Mouse (Mus musculus): ENCODE data around the gene Gpsm3. TPM values are rescaled to one million over a fixed set of nuclear protein-coding genes. Genes with fewer than 3 reads are reported as not detected.
"Not testable (repeated sequence)": the region's sequence is repeated elsewhere in the genome, so short reads cannot be mapped to it uniquely, and the experiment has no call there.

Gene Gpsm3
- polyA plus RNA-seq (2016; fragmentation: Nextera tagmentation; extraction: Ambion mirVana), result 3.5 and 4.3 TPM in 2 replicates

DNA sequence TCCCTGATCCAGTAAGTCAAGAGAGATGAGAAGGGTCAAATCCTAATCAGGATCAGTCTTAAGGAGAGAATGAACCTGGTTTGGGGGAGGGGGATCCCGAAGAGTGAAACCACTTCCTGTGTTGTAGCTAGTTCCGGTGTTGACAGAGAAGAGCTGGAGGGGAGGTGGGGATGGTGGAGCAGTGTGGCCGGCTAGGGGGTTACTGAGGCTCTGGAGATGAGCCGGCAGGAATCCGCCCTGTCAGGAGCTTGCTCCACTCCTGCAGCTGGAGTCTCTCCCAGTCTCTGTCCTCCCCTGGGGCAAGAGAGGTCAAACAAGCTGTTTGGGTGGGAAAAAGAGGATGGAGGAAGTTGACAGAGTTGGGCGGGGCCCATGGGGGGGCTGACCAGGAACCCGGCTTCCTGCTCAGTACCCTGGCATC, at the start of gene Gpsm3:
TSS of gene Gpsm3 (plus strand) at position 126 of the 421 bp plus-strand sequence.
- ATAC-seq (ENCODE audit: low FRiP score), result no peak
- Histone ChIP-seq H3K4me1 (peaks cover 67% of the 10 kb centered on the region), H3K36me3 (peaks cover 7% of the 10 kb centered on the region), H3K4me3 (0 out of 2 replicates have a peak within 1 kb of the TSS, but pooled peaks have one; percentile 4), H3K27me3 (no peaks in the 10 kb centered on the region), H3K4me2 (replicated peaks) (peak within 1 kb of the TSS; percentile 90), H3K9me3 (replicated peaks) (no peaks in the 10 kb centered on the region), H3K27ac (peak within 1 kb of the TSS; percentile 99), H3K9ac (no peak within 1 kb of the TSS)
- 28% methylated on average over 7 of the region's 7 CpGs for WGBS

DNA sequence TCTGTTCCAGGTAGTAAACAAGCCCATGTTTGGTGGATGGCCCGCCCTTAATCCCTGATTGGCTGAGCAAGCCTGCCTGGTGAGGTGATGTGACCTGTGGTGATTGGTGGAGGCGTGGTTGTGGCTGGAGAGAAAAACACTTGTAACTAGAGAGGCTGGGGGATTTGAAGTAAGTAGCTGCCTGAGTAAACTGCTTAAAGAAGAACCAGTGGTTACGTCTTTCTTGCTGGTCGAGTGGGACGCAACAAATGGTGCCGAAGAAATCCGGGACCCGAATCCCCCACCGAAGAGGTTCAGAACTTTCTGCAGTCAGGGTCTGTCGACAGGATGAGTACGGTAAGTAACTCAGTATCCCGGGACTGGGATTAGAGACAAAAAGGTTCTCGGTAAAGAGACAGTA, 46.0 kb upstream of the Gpsm3 start:
- 92% methylated on average over 13 of the region's 13 CpGs for WGBS
- not testable (repeated sequence) for H3K9ac ChIP-seq; ATAC-seq (ENCODE audit: low FRiP score)

DNA sequence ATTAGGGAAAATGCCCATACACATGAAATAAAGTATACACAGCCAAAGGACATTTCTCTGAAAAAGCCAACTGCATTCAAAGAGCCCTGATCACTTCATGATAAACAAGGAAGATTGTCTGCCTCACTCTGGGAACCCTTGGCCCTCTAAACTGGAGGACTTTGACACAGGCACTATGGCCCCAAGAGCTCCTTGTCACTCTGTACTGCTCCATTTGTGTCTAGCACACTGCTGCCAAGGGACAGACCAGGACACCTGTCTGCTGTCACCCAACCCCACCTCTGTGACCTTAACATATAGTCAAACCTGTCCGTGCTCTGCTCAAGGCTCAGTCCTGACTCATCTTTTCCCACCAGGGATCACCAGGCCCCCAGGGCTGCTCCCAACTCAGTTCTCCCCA, 42.8 kb upstream of the Gpsm3 start:
- no peaks in the 10 kb centered on the region for H3K36me3 ChIP-seq
- no peak overlapping the region for H3K9ac ChIP-seq
- WGBS, result 84% methylated on average over 1 of the region's 1 CpGs
- H3K4me3 ChIP-seq, result no peak overlapping the region
- H3K4me2 ChIP-seq (replicated peaks), result no peak overlapping the region
- no peak overlapping the region for H3K27ac ChIP-seq
- no peaks in the 10 kb centered on the region for H3K4me1 ChIP-seq
- H3K27me3 ChIP-seq, result no peaks in the 10 kb centered on the region
- no peak for ATAC-seq (ENCODE audit: low FRiP score)
- no peaks in the 10 kb centered on the region for H3K9me3 ChIP-seq (replicated peaks)

More for the DNA sequence above, 46.0 kb upstream of the Gpsm3 start:
- not testable (repeated sequence) for H3K4me1 ChIP-seq; H3K27me3 ChIP-seq; H3K4me2 ChIP-seq (replicated peaks); H3K36me3 ChIP-seq; H3K9me3 ChIP-seq (replicated peaks); H3K4me3 ChIP-seq; H3K27ac ChIP-seq

DNA sequence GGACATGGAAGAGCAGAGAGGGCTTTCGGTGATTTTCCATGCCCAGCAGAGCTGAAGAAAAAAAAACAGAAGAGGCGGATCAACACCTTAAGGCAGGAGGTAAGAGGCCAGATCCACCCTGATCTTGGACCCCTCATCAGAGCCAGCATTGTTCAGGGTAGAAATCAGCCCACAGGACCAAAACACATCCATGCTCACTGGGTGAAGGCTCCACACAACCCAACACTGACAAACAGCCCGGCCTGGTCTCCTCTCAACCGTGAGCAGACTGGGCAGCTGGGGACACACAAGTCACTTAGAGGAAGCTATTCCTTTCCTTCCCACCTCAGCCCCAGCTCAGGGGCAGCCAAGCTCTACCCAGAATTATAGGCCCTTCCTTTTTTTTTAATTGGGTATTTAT, 42.0 kb upstream of the Gpsm3 start:
- Histone ChIP-seq H3K4me1 (no peaks in the 10 kb centered on the region), H3K36me3 (no peaks in the 10 kb centered on the region), H3K9me3 (replicated peaks) (no peaks in the 10 kb centered on the region), H3K4me2 (replicated peaks) (no peak overlapping the region), H3K27ac (no peak overlapping the region), H3K4me3 (no peak overlapping the region), H3K9ac (no peak overlapping the region), H3K27me3 (no peaks in the 10 kb centered on the region)
- no peak for ATAC-seq (ENCODE audit: low FRiP score)
- WGBS, result 96% methylated on average over 4 of the region's 4 CpGs

DNA sequence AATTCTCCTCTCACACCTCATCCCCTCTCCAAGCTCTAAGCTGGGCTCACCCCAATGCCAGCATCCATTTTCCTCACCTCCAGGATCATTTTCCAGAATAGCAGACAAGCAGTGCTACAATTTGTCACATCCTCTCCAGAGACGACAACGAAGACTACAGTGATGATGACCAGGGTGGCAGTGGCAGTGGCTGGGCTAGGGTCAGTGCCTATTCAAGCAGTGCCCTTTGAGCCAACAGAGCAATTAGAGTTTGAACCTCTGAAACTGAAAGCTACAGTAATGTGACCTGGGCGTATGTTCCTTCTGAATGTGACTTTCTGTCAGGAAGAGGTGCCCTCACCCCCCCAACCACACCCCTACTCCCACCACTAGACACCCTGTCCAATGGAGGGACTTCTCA, 40.5 kb upstream of the Gpsm3 start:
- Histone ChIP-seq H3K4me1 (no peaks in the 10 kb centered on the region), H3K27ac (no peak overlapping the region), H3K4me2 (replicated peaks) (no peak overlapping the region), H3K9me3 (replicated peaks) (no peaks in the 10 kb centered on the region), H3K9ac (no peak overlapping the region), H3K27me3 (no peaks in the 10 kb centered on the region), H3K4me3 (no peak overlapping the region), H3K36me3 (no peaks in the 10 kb centered on the region)
- WGBS, result 93% methylated on average over 3 of the region's 3 CpGs
- no peak for ATAC-seq (ENCODE audit: low FRiP score)

DNA sequence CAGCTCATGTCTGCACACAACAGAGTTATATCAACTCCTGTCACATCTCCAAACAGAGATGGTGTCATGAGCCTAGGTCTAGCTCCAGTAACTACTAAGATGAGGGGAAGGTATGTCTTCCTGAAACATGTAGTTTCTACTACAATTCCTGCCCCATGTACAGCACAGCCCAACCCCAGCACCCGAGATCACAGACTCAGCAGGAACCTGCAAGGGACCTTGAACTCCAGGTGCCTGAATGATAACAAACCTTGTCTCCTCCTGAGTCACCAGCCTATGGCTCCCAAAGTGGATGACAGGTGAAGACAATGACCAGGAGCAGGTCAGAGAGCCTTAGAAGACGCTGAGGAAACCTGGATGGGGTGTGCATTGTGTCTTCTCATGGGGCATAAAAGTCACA, 39.8 kb upstream of the Gpsm3 start:
- H3K9me3 ChIP-seq (replicated peaks), result no peaks in the 10 kb centered on the region
- H3K27me3 ChIP-seq, result no peaks in the 10 kb centered on the region
- H3K4me1 ChIP-seq, result no peaks in the 10 kb centered on the region
- no peak for ATAC-seq (ENCODE audit: low FRiP score)
- H3K4me3 ChIP-seq, result no peak overlapping the region
- no peak overlapping the region for H3K9ac ChIP-seq
- H3K4me2 ChIP-seq (replicated peaks), result no peak overlapping the region
- no peaks in the 10 kb centered on the region for H3K36me3 ChIP-seq
- WGBS, result 73% methylated on average over 2 of the region's 2 CpGs
- H3K27ac ChIP-seq, result no peak overlapping the region

DNA sequence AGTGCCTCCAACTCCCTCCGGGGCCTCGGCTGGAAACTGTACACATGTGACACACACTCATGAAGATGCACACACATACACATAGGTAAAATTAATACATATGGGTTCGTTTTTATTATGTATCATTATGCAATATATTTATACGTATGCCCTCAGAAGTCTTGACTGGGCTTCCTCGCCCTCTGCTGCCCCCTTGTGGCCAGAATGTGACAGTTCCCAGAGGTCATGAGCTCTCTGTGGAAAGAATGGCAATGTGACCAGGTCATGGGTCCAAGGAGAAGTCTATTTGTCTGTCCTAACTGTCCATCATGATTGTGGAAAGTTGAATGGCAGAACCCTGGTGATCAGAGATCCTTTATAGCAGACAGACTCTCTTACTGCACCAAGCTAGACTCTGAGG, 34.1 kb upstream of the Gpsm3 start:
- no peaks in the 10 kb centered on the region for H3K27me3 ChIP-seq
- no peak for ATAC-seq (ENCODE audit: low FRiP score)
- H3K27ac ChIP-seq, result no peak overlapping the region
- H3K4me2 ChIP-seq (replicated peaks), result no peak overlapping the region
- 26% methylated on average over 5 of the region's 5 CpGs for WGBS
- no peaks in the 10 kb centered on the region for H3K4me1 ChIP-seq
- no peaks in the 10 kb centered on the region for H3K9me3 ChIP-seq (replicated peaks)
- no peaks in the 10 kb centered on the region for H3K36me3 ChIP-seq
- H3K4me3 ChIP-seq, result no peak overlapping the region
- no peak overlapping the region for H3K9ac ChIP-seq

DNA sequence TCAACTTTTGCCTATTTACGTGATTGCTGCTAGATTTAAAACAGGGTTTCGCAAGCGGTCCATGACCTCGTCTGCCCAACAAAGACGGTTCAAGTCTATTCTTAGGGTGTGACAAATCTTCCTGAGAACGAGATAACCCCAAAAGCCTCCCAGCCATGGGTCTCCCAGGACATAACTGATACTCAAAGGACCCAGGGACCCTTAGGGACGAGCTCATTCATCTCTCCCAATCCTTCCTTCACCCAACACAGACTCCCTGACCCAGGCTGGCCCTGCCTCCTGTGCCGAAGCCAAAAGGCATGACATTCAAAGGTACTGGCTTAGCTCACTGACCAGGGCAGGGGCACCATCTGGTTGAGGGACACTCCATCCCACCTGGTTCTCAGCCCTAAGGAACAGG, 33.2 kb upstream of the Gpsm3 start:
- Histone ChIP-seq H3K4me3 (no peak overlapping the region), H3K9ac (no peak overlapping the region), H3K9me3 (replicated peaks) (no peaks in the 10 kb centered on the region), H3K27ac (no peak overlapping the region), H3K36me3 (no peaks in the 10 kb centered on the region), H3K4me2 (replicated peaks) (no peak overlapping the region), H3K27me3 (no peaks in the 10 kb centered on the region), H3K4me1 (peaks cover 2% of the 10 kb centered on the region; the same call in 1 of the 2 replicates)
- ATAC-seq (ENCODE audit: low FRiP score), result no peak
- WGBS, result 84% methylated on average over 8 of the region's 8 CpGs

DNA sequence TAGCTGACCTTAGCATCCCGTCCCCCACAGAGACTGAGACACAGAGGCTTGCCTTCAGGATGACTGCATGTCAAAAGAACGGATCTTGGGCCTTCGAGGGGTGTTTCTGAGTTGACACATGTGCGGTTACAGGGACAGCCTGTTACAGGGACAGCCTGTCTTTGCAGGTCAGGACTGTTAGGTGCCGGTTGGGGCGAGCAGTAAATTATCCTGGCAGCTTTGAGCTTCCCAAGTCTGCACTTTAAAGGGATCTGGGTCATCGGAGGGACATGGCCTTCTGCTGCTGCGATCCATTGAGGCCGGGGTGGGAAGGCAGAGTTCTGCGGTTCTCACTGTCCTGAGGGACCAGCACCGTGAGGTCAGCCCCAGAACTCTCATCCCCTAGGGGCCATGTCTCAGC, 32.2 kb upstream of the Gpsm3 start:
- H3K4me3 ChIP-seq, result no peak overlapping the region
- no peaks in the 10 kb centered on the region for H3K36me3 ChIP-seq
- H3K9me3 ChIP-seq (replicated peaks), result no peaks in the 10 kb centered on the region
- 74% methylated on average over 11 of the region's 11 CpGs for WGBS
- H3K27me3 ChIP-seq, result no peaks in the 10 kb centered on the region
- no peak overlapping the region for H3K27ac ChIP-seq
- H3K4me2 ChIP-seq (replicated peaks), result no peak overlapping the region
- no peak for ATAC-seq (ENCODE audit: low FRiP score)
- peaks cover 2% of the 10 kb centered on the region; the same call in 1 of the 2 replicates for H3K4me1 ChIP-seq
- no peak overlapping the region for H3K9ac ChIP-seq

DNA sequence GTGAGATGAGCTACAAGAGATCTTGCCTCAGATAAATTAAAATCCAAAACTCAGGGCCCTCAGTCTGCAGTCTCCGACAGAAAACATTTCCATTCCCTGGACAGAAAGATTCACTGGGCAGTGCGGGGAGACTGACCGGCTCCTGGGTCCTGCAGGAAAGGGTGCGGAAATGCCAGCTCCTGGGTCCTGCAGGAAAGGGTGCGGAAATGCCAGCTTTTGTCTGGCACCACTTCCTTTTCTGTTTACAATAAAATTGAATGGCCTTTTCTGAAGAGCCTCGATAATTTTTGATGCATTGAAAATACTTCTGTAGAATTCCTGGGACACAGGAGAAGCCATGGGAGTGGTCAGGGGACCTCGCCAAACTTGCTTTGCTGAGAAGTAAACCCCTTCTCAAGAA, 30.5 kb upstream of the Gpsm3 start:
- WGBS, result 87% methylated on average over 7 of the region's 7 CpGs
- H3K4me2 ChIP-seq (replicated peaks), result no peak overlapping the region
- no peak overlapping the region for H3K9ac ChIP-seq
- peaks cover 4% of the 10 kb centered on the region for H3K4me1 ChIP-seq
- no peak overlapping the region for H3K27ac ChIP-seq
- H3K36me3 ChIP-seq, result no peaks in the 10 kb centered on the region
- no peak for ATAC-seq (ENCODE audit: low FRiP score)
- no peaks in the 10 kb centered on the region for H3K9me3 ChIP-seq (replicated peaks)
- no peaks in the 10 kb centered on the region for H3K27me3 ChIP-seq
- no peak overlapping the region for H3K4me3 ChIP-seq

DNA sequence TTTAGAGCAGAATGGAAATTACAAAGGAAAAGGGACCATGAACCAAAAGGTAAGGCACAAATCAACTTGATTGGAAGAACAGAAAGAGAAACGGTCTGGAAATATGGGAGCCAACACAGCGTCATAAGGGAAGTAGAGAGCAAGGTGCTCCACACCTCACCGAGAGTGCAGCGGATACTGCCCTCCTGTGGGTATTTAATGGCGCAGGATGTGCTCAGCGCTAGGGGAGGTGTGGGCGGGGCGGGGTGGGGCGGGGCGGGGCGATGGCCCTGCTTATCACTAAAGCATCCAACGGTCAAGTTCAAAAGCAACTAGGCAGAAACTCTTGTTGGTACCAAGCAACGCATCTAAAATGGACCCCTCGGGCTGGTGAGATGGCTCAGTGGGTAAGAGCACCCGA, 29.7 kb upstream of the Gpsm3 start:
- Histone ChIP-seq H3K9me3 (replicated peaks) (no peaks in the 10 kb centered on the region), H3K27me3 (no peaks in the 10 kb centered on the region), H3K36me3 (no peaks in the 10 kb centered on the region), H3K9ac (no peak overlapping the region), H3K27ac (no peak overlapping the region), H3K4me2 (replicated peaks) (no peak overlapping the region), H3K4me1 (peaks cover 12% of the 10 kb centered on the region), H3K4me3 (no peak overlapping the region)
- 26% methylated on average over 15 of the region's 15 CpGs for WGBS
- no peak for ATAC-seq (ENCODE audit: low FRiP score)

DNA sequence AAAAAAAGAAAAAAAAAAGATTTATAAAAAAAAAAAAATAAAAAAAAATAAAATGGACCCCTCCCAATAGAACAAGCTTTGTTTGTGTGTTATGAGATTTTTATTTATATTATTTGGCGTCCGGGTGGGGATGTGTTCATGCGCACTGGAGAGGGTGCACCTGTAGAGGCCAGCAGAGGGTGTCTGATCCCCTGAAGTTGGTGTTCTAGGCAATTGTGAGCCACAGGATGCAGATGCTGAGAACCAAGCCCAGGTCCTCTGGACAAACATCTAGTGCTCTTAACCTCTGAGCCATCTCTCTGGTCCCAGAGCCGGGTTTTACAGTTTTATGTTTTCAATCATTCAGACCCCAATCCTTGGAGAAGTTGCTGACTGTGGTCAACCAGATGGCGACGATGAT, 29.2 kb upstream of the Gpsm3 start:
- 0 out of 2 replicates have a peak, but pooled peaks cover 2% of the 10 kb centered on the region for H3K27me3 ChIP-seq
- no peak for ATAC-seq (ENCODE audit: low FRiP score)
- no peak overlapping the region for H3K9ac ChIP-seq
- H3K4me3 ChIP-seq, result no peak overlapping the region
- no peak overlapping the region for H3K4me2 ChIP-seq (replicated peaks)
- H3K27ac ChIP-seq, result no peak overlapping the region
- WGBS, result 90% methylated on average over 6 of the region's 6 CpGs
- no peaks in the 10 kb centered on the region for H3K9me3 ChIP-seq (replicated peaks)
- no peaks in the 10 kb centered on the region for H3K36me3 ChIP-seq
- peaks cover 14% of the 10 kb centered on the region for H3K4me1 ChIP-seq

DNA sequence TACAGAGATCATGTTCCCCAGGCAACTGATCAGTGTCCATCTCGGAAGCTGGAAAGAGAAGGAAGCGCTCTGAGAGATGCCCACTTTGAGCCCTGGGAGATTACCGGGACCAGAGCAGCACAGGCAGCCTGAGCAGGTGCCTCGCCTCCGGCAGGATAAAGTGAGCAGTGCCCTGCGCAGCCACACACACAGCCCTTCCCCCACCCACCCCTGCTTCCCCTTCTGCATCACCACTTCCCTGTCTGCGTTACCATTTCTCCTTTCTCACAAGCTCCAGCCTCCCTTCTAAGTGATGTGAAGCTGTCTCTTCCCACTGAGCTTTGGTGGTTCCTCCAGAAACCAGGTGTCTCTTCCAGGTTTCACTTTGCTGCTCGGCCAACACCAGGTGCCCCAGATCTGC, 28.4 kb upstream of the Gpsm3 start:
- WGBS, result 49% methylated on average over 8 of the region's 8 CpGs
- H3K4me2 ChIP-seq (replicated peaks), result 0 out of 2 replicates have a peak overlapping the region, but pooled peaks have one; percentile 3

More for the DNA sequence above, 28.4 kb upstream of the Gpsm3 start:
- Histone ChIP-seq H3K9me3 (replicated peaks) (no peaks in the 10 kb centered on the region), H3K36me3 (no peaks in the 10 kb centered on the region), H3K27me3 (0 out of 2 replicates have a peak, but pooled peaks cover 3% of the 10 kb centered on the region), H3K4me1 (peaks cover 14% of the 10 kb centered on the region), H3K27ac (peak overlapping the region; percentile 40; the same call in 1 of the 2 replicates), H3K4me3 (no peak overlapping the region), H3K9ac (no peak overlapping the region)
- no peak for ATAC-seq (ENCODE audit: low FRiP score)

All from hindbrain, embryonic 12.5 days (tissue).